Mouse (Mus musculus) granulocyte monocyte progenitor cell, adult 5-6 weeks (primary cell): ENCODE measurements around the gene Sorbs2. TPM values are rescaled to one million over a fixed set of nuclear protein-coding genes. Genes with fewer than 3 reads are reported as not detected.

Source experiments
- ATAC-seq: replicated peaks from 2 replicates; pipeline ENCODE4 v1.8.0; 2016; ENCODE audit warnings: mild to moderate bottlenecking, moderate TSS enrichment, inconsistent platforms; ENCODE audit not compliant: poor library complexity, severe bottlenecking
- total RNA-seq, 2 experiments: library from RNA; stranded (forward) in 1 of 2; stranded (reverse) in 1 of 2; fragments of 200-712, 200-1000 nt in 1 of 2; fragments of >200 nt in 1 of 2; fragmentation: Nextera tagmentation in 1 of 2; gene quantifications; 2 replicates each; pipeline ENCODE4 v1.2.3; 2014 to 2017

The Sorbs2 gene
- total RNA-seq (2014; fragmentation: Nextera tagmentation) (not detected in 2 replicates), total RNA-seq (2017) (not detected in 2 replicates)

DNA sequence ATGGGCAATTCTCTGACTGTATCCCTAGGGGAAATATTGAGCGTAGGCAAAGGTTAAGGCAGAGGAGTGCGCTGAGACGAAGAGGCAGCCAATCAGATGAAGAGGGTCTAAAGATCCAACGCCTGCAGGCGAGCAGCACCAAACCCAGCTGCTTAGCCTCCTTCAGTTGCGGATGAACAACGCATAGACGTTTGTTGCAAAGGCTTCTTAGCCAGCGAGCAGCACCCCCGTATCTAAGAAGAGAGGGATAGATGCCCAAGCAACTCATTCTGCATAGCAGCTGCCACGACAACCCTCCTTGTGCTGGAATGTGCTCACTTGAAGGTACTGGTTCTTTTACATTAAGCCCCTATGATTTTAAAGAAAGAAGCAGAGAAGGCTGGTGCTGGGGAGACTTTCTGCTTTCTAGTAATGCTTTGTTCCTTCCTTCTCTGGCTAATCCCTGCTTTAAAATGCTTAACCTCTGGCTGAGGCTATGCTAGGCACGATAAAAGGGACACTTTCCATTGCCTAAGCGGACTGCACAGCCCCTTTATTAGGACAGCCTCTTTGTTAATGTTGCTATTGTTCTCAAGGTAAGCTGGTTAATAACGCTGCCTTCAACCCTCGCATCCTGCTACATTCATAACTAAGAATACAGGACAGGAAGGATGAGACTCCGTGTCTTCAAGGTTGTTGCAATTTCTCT is at the start of gene Sorbs2:
Sorbs2 (plus strand) TSS at position 155 of the 688 bp plus-strand sequence.
- no peak for ATAC-seq

DNA sequence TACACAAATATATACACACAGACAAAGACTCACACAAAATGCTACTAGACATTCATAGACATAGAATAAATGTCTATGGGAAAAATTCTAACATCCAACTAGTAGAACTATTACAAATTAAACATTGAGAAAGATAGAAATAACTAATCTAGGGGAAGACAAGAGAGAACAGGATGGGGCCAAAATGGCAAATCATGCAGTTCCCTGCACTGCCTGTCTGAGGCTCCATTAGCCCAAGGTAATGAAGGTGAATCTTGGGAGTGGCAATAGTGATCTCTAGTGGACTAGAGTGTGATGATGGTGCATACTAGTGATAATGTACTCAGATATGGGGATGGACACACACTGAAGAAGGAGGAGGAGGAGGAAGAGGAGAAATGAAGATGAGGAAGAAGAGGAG is 49.7 kb upstream of the Sorbs2 start:
- ATAC-seq: no peak

DNA sequence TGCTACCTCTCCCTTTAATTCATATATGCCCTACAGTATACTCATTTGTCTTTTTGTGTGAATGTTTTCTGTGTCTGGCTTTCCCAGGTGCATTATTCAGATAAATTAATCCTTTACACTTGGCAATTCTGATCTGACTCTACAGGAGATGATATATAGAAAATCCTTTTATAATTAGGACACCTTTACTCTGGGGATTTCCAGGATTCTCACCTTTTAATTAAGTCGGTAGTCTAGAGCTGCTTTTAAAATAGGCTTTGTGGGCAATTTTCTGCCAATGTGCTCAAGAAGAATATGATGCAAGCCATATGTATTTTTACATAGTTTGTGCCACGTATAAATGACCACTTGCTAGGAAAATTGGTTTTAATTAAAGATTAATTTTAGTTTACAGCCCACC is 38.6 kb upstream of the Sorbs2 start:
- no peak for ATAC-seq

DNA sequence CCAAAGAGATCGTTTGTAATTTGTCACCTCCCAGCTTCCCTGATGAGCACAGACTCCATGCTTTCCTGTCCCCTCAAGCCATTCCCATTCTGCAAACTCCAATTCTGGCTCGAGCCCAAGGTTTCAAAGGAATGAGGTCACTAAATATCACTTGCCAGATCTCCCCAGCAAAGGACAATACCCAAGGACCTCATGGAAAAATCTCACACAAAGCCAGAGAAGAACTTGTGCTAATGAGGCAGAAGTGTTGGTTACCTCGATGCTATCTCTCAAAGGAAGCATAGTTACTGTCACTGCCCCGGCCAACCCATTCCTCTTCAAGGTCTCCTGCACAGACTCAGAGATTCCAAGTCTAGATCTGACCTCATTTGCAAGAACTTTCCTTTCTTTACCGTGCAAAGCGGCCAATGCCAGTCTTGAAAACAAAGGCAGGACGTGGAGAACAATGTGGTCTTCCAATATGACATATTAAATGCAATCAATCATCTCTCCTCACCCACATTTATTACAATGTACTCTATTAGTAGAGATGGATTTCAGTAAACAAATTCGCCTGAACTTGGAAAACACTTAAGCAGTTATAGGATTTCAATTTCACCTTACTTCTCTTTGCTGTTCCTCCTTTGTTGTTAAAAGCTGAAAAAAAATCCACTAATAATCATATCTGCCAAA is 37.9 kb upstream of the Sorbs2 start:
- ATAC-seq: no peak

DNA sequence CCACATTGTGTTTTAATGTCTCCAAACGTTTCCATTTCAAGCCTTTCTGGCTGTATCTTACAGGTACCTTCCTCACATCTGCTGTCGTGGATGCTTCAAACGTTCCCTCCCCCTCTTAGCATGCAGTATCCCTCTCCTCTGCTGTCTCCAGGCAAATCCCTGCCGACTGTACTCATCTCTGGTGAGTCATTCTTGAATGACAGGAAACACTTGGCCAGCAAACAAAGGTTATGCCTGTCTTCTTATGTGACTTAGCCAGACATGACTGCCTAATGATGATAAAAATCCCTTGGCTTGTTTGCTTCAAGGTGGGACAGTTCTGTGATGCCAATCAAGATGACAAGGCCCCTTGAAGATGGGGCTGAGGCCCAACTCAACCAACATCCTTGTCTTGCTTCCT is 26.7 kb upstream of the Sorbs2 start:
- no peak for ATAC-seq

DNA sequence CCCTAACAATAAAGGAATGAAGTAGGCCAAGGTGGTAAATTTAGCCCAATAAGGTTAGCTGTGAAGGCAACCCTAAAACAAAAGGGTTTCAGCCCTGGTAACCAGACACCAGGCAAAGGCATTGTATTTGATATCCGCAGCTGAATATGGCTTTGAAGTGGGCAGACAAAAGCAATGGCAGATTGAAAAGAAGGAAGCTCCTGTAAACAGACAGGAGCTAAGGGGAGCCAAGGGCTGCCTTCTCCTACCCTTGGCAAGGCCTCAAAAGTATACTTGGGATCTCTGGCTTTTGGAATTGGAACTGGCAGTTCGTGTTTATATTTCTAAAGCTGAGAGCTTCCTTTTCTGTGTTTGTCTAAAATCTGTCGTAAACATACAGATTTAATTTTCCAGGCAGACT is 21.3 kb upstream of the Sorbs2 start:
- ATAC-seq: no peak

DNA sequence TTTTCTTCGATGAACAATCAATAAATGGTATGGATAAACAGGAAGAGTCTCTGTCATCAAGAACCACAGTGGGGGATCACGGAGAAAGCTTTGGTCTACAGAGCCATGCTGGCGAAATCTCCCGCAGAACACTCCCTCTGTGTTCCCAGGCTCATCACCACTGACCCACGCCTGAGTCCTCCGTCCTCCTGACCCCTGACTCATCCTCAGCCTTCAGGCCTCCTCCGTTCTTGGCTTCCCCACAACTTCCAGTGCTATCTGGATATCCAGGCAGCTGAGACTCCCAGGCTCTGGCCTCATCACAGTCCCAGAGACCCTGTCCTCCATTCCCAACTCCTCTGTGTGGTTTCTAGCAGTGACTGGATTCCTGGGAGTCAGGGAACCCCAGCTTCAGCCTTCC is 3.6 kb upstream of the Sorbs2 start:
- ATAC-seq: no peak

DNA sequence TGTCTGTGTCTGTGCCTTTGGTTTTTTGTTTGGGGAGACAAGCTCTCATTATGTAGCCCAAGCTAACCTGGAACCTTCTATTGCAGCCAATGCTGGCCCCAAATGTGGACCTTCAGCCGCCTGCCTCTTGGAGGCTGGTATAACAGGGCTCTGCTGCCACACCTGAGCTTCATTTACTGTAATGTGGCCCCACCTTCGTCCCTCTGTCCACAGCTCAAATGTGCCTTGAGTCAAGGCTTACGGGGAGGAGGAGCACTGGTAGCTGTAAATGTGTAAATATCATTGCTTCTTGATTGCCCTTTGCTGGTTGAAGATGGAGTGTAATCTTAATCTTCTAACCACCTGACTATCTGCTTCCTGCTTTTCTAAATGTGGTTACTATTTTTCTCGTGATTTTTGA is 1.2 kb upstream of the Sorbs2 start:
- ATAC-seq: no peak

DNA sequence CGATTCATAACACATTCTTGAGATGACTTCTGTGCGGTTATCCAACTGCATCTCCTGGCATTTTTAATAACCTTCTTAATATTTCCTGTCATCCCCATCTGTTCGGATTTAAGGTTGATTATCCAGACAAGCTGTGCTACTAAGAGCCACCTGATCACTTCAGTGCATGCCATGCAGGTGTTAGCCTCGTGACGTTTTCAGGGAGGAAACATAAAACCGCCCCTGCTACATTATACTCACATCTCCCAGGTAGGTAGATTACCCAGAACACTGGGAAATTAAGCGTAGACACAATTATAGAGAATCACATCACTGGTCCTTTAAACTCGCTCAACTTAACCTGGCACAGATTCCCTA is 333 bp upstream of the Sorbs2 start:
- ATAC-seq: no peak

DNA sequence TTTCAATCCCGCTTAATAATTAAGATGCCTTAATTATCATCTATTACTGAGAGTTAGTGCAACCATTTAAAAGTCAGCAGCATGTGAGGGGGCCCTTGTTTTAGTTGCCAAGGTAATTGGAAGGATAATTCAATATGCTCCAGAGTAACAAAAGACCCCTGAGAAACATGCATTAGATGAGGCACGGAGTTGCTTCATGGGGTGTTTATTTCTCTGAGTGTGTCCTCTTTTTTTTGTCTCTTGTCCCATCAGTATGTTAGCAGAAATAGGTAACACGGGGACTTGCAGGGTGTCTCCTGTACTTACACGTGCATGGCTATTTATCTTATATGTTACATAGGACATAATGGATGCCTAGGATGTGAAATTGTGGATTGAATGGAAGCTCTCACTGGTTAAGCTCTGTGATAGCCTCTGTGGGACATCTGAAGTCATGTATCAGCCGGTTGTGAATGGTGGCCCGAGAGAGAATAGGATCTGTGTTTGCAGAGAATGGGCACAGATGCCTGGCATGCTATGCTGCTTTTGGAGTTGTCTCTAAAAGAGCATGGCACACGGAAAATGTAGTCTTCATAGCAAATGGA is 1.0 kb downstream of the Sorbs2 start:
- no peak for ATAC-seq

DNA sequence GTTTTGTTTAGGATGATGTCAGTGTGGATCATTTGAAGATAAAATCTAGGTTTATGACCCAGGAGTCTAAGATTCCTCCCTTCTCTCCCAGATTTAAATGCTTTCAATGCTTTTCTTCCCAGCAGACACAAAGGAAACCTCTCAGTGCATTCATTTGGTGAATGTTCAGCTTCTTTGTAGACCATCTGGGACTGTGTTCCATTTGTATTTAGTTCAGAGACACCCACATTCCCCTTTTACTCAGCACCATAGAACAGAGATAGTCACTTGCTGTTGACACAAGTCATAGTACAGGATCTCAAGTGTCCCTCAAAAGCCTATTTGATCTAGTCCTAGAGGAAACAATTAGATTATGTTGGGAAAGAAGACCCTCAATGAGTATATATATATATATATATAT is 4.8 kb downstream of the Sorbs2 start:
- no peak for ATAC-seq

DNA sequence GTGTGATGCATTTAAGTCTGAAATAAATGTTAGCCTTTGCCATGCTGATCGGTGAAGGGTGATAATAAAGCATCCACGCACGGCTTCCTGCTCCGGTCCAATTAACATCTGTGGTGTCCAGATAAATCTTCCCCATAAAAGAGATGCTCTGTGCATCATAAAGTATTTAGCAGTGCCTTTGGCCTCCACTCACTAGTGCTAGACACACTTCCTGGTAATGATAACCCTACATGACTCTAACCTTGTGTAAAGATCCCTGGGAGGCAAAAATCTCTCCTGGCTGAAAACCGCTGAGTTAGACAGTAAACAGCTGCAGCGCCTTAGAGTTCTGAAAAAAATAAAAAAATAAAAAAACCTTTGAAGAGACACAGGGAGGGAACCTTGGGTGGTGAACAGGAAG is 14.0 kb downstream of the Sorbs2 start:
- ATAC-seq: no peak

DNA sequence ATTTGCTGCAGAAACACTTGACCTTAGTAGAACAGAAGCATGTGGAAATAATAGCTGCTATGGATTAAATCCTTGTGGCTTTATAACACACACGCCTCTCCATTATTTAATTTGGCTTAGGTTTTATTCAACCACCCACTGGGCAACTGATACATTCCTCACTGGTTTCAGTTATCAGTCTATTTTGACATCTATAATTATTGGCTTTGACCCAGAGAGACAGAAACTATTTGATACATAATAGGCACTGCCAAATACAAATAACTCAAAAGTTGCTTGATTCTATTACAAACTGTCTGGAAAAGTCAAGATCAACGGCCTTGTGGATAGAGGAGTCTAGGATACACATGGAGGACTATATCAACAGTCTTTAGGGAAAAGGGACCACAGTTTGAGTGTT is 20.1 kb downstream of the Sorbs2 start:
- ATAC-seq: no peak

DNA sequence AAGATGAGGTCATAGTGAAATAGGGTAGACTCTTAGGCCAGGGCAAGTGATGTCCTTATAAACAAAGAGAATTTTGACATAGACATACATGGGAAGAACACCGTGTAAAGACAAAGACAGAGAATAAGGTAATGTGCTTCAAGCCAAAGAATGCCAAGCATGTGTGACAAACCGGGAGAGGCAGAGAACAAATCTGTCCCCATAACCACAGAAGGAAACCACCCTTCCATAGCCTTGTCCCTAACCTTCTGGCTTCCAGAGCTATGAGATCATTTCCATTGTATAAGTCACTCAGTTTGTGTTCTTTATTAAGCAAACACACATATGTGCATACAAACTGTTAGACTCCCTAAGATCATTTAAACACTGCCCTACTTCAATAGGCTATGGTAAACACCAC is 21.3 kb downstream of the Sorbs2 start:
- no peak for ATAC-seq

DNA sequence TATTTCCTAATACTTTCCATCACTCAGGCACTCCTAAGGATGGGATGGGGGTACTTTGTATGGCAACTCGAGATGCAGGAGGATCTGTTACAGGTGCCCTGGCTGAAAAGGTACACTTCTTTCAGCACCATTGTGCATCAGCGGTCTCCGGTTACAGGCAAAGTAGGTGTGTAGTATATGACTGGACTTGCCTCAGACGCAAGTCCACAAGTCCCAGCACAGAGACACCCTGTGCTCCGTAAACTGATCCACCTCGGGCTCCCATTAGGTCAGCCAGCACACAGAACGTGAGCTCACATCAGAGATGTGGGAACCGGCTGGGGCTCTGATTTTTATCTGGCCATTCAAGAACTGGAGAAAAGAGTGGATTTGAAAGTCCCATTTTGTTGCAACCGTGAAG is 29.0 kb downstream of the Sorbs2 start:
- no peak for ATAC-seq

DNA sequence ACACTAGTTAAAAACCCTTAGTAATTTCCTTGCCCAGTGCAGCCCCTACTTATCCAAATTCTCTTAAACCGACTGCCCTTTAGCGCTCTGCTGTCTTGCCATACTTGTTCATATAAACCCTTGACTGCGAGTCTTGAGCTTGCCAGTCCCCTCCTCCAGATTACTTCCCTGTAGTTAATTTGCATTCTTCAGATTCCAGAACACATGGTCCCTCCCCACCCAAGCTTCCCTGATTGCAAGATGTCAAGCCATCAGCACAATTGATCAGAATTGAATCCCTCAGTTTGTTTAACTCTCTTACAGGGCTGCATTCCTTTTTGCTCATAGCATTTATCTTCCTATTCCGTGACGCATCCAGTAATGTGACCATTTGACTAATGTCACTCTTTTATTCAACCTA is 32.9 kb downstream of the Sorbs2 start:
- ATAC-seq: no peak

DNA sequence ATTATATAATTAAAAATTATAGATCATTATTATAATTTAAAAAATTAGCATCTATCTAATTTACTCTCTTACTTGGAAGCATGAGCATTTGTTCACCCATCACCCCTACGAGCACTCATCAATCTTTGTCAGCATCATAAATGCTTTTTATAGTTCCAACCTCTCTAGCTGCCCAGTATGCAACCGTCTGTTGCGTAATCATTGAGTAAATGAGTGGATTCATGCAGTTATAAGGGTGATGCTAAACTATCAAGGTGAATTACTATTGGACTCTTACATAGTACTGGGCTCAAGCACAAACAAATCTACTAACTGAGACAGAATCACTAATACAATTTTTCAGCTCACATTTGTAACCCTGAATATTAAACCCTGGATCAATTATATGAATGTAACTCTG is 44.6 kb downstream of the Sorbs2 start:
- no peak for ATAC-seq

DNA sequence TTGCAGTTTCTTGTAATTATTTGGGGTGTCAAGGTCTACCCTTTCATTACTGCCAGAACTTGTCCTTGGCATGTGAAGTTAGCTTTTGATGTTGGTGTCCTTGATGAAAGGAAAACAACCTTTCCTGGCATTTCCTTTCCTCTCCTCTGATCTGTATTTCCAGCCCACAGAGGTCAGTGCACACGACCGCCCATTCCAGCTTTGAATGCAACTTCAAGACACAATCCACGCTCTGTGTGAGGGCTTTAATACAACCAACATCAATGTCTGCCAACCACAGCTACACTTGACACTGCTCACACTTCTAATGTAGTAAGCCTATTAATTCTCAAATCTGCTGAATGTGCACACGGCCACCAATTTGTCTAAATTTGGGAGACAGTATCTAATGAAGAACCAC is 47.0 kb downstream of the Sorbs2 start:
- no peak for ATAC-seq

DNA sequence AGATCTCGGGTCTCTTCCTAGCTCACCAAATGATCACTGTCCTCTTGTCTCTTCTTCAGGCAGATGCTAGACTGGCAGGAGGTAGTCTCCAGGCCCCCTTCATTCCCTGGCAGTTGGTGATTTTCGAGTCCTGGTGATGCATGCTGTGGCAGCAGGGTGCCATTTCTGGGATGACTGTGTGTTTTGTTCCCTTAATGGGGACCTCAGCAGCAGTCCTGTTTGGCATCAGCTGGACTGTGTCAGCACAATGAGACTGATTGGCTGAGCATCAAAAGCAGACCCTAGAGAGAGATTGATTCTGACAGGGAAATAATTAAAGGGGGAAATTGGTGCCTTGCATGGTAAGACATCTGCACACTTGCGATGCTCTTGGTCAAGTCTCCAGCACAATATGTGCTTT is 50.3 kb downstream of the Sorbs2 start:
- ATAC-seq: no peak

DNA sequence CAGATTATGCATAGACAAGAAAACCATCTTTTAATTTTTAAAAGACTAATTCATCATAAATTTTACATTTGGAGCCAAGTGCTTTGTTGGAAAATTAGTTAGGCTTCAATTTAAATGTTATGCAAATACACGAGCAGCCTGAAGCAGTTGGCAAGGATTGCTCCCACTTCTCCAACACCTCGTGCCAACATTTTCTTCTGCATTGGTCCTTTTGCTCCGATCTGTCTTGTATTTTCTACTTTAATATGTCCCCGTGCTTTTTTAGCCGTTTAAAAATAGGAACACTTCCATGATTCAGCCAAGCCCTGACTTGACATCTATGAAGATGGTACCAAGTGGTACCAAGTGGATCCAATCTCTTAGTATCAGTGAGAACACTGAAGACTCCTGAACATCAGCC is 50.8 kb downstream of the Sorbs2 start:
- ATAC-seq: no peak

DNA sequence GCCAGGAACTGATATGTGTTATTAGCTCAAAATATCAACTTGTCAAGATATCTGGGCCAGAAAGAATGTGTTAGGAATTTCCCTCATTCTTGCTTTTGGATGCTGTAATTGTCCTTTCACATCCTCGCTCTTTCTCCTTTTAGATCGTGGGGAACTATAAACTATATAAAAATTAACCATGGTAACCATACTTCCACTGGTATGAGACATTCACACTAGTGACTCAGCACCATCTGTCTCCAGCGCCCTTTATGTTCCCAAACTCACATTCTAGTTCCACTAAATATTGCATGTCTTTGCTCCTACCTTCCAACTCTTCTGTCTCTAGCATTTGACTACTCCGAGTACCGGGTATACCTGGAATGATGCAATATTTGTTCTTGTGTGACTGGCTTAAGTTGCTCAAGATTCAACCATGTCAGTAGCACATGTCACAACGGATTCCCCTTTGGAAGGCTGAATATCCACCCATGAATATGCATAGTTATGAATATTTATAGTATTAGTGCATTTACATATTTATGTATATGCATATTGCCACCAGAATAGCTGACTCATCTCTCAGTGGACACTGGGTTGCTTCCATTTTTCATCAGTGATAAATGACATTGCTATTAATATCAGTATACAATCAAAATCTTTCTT is 51.7 kb downstream of the Sorbs2 start:
- no peak for ATAC-seq

DNA sequence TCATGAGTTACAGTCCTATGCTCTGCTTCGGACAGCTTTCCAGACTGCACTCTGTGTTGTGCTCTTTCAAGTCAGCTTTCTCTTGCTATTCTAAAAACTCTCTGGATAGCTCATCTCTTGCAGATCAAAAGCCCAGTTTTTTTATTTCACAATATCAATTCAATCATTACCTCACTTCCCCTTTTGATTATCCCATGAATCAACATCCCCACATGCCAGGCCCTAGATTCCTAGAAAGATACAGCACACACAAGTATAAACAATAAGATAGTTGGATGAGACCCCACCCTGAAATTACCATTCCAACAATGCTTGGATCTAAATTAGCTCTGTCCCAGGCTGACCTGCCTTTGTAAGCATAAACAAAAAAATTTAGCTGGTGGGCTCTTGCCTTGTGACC is 57.6 kb downstream of the Sorbs2 start:
- ATAC-seq: no peak
